Mouse (Mus musculus) ES-Bruce4 (cell line): ENCODE measurements around the gene Slc1a3.

ENCODE experiments used
- CTCF ChIP-seq: IDR thresholded peaks from one replicate; pipeline ENCODE4 v1.8.1; 2011; ENCODE audit warnings: low read depth, low read length
- EP300 ChIP-seq: IDR thresholded peaks from 2 replicates; pipeline ENCODE4 v1.6.1; 2011; ENCODE audit warnings: low read depth, low read length; ENCODE audit not compliant: insufficient read depth
- POLR2A ChIP-seq: IDR thresholded peaks from one replicate; pipeline ENCODE4 v1.8.1; 2011; ENCODE audit warnings: low read length; ENCODE audit not compliant: insufficient read depth

GRCm38 (mm10) chr15:8634355-8634754 is 76.2 kb downstream of the Slc1a3 start:
- no peak for TF ChIP-seq CTCF
- TF ChIP-seq POLR2A = no peak
- no peak for TF ChIP-seq EP300
